Mouse (Mus musculus) intestine, embryonic 15.5 days (tissue): ENCODE measurements around the gene Relb. TPM values are rescaled to one million over a fixed set of nuclear protein-coding genes. Genes with fewer than 3 reads are reported as not detected.
A peak's percentile ranks its signal among the peaks of the same experiment; 100 is the strongest.
"Not testable (repeated sequence)": the region's sequence is repeated elsewhere in the genome, so short reads cannot be mapped to it uniquely, and the experiment has no call there.

Source experiments
- ATAC-seq: fragments of 200-750 bp; cut with Nextera tagmentation; 2 replicates; pipeline ENCODE4 v1.8.0; 2017; ENCODE audit warnings: moderate TSS enrichment, moderate library complexity
- H3K27ac ChIP-seq: fragments of 300-500 bp; sonication (generic); 2 replicates; pipeline ENCODE4 v1.5.1; 2015; ENCODE audit warnings: mild to moderate bottlenecking, inconsistent platforms
- H3K27me3 ChIP-seq: fragments of 300-500 bp; sonication (generic); replicated peaks from 2 replicates; pipeline ENCODE4 v1.6.1; 2015; ENCODE audit warnings: inconsistent platforms
- H3K36me3 ChIP-seq: fragments of 300-500 bp; sonication (generic); 2 replicates; pipeline ENCODE4 v1.6.1; 2015; ENCODE audit warnings: inconsistent platforms
- H3K4me1 ChIP-seq: fragments of 300-500 bp; sonication (generic); replicated peaks from 2 replicates; pipeline ENCODE4 v1.6.1; 2015; ENCODE audit warnings: inconsistent platforms
- H3K4me2 ChIP-seq: fragments of 300-500 bp; sonication (generic); replicated peaks from 2 replicates; pipeline ENCODE4 v1.6.1; 2015; ENCODE audit warnings: mild to moderate bottlenecking, inconsistent platforms
- H3K4me3 ChIP-seq: fragments of 300-500 bp; sonication (generic); replicated peaks from 2 replicates; pipeline ENCODE4 v1.5.1; 2015; ENCODE audit warnings: inconsistent platforms
- H3K9ac ChIP-seq: fragments of 300-500 bp; sonication (generic); 2 replicates; pipeline ENCODE4 v1.6.1; 2015; ENCODE audit warnings: inconsistent platforms
- H3K9me3 ChIP-seq: fragments of 300-500 bp; sonication (generic); 2 replicates; pipeline ENCODE4 v1.6.1; 2016; ENCODE audit warnings: inconsistent platforms
- WGBS: fragments of 180-500 bp; shearing (Covaris S2); methylation state at CpG from one replicate; pipeline ENCODE4 v1.1.7; 2015; 5-methylcytosine and 5-hydroxymethylcytosine counted together
- polyA plus RNA-seq: library from polyadenylated mRNA; unstranded; fragments of >200 nt; fragmentation: Nextera tagmentation; extraction: Ambion mirVana; gene quantifications from 2 replicates; pipeline ENCODE4 v1.2.1, GENCODE M21; 2015

The Relb gene
- polyA plus RNA-seq, 1 experiment from 2014 or later: 8.6 TPM

- Histone ChIP-seq H3K4me3 (peak overlapping the region; percentile 82), H3K27me3 (no peaks in the 10 kb centered on the region), H3K36me3 (peaks cover 3% of the 10 kb centered on the region; the same call in 1 of the 2 replicates), H3K4me2 (peak overlapping the region; percentile 92), H3K9ac (no peak overlapping the region), H3K9me3 (no peaks in the 10 kb centered on the region), H3K27ac (peak overlapping the region; percentile 86), H3K4me1 (peaks cover 7% of the 10 kb centered on the region; the same call in 1 of the 2 replicates)
- ATAC-seq: no peak
- 12% methylated on average over 17 of the region's 17 CpGs for WGBS
Observed at GRCm38 (mm10) chr7:19628192-19628535, 1.1 kb downstream of the Relb start.

- ATAC-seq: no peak
- peaks cover 3% of the 10 kb centered on the region; the same call in 1 of the 2 replicates for H3K36me3 ChIP-seq
- H3K4me1 ChIP-seq: peaks cover 10% of the 10 kb centered on the region; the same call in 1 of the 2 replicates
- H3K27me3 ChIP-seq: no peaks in the 10 kb centered on the region
- no peak overlapping the region for H3K9ac ChIP-seq
- H3K4me3 ChIP-seq: peak overlapping the region; percentile 82
- H3K27ac ChIP-seq: no peak overlapping the region
- 57% methylated on average over 3 of the region's 3 CpGs for WGBS
- H3K4me2 ChIP-seq: peak overlapping the region; percentile 92
- no peaks in the 10 kb centered on the region for H3K9me3 ChIP-seq
Observed at GRCm38 (mm10) chr7:19627721-19628120, 1.5 kb downstream of the Relb start.

- H3K4me1 ChIP-seq: peaks cover 14% of the 10 kb centered on the region; the same call in 1 of the 2 replicates
- ATAC-seq: peak; percentile 65
- no peak overlapping the region for H3K4me3 ChIP-seq
- H3K36me3 ChIP-seq: no peaks in the 10 kb centered on the region
- peak overlapping the region; percentile 9; the same call in 1 of the 2 replicates for H3K4me2 ChIP-seq
- no peaks in the 10 kb centered on the region for H3K27me3 ChIP-seq
- H3K9ac ChIP-seq: no peak overlapping the region
- whole genome bisulfite sequencing: 57% methylated on average over 2 of the region's 2 CpGs
- peak overlapping the region; percentile 71; the same call in 1 of the 2 replicates for H3K27ac ChIP-seq
- H3K9me3 ChIP-seq: no peaks in the 10 kb centered on the region
Observed at GRCm38 (mm10) chr7:19623433-19623832, 5.8 kb downstream of the Relb start.

GRCm38 (mm10) chr7:19622241-19622640, 7.0 kb downstream of the Relb start:
- 0 out of 2 replicates have a peak, but pooled peaks have one; percentile 5 for ATAC-seq
- Histone ChIP-seq H3K4me3 (no peak overlapping the region), H3K27ac (no peak overlapping the region), H3K9me3 (no peaks in the 10 kb centered on the region), H3K4me1 (peaks cover 14% of the 10 kb centered on the region; the same call in 1 of the 2 replicates), H3K36me3 (no peaks in the 10 kb centered on the region), H3K9ac (no peak overlapping the region), H3K4me2 (no peak overlapping the region), H3K27me3 (no peaks in the 10 kb centered on the region)
- 25% methylated on average over 6 of the region's 6 CpGs for whole genome bisulfite sequencing

GRCm38 (mm10) chr7:19620811-19621210, 8.4 kb downstream of the Relb start:
- no peak for ATAC-seq
- WGBS: 87% methylated on average over 7 of the region's 7 CpGs

GRCm38 (mm10) chr7:19619004-19619801, 10.0 kb downstream of the Relb start:
- peak overlapping the region; percentile 29 for H3K9ac ChIP-seq
- H3K4me1 ChIP-seq: peaks cover 14% of the 10 kb centered on the region; the same call in 1 of the 2 replicates
- H3K4me2 ChIP-seq: peak overlapping the region; percentile 57
- H3K36me3 ChIP-seq: no peaks in the 10 kb centered on the region
- no peaks in the 10 kb centered on the region for H3K27me3 ChIP-seq
- peak overlapping the region; percentile 22 for H3K4me3 ChIP-seq
- no peak overlapping the region for H3K27ac ChIP-seq
- no peaks in the 10 kb centered on the region for H3K9me3 ChIP-seq
- WGBS: 9% methylated on average over 35 of the region's 35 CpGs
- ATAC-seq: peak; percentile 42; the same call in 1 of the 2 replicates

More at GRCm38 (mm10) chr7:19620811-19621210, 8.4 kb downstream of the Relb start:
- no peaks in the 10 kb centered on the region for H3K27me3 ChIP-seq
- H3K9ac ChIP-seq: no peak overlapping the region
- no peak overlapping the region for H3K27ac ChIP-seq
- H3K4me1 ChIP-seq: peaks cover 14% of the 10 kb centered on the region; the same call in 1 of the 2 replicates
- no peaks in the 10 kb centered on the region for H3K9me3 ChIP-seq
- no peak overlapping the region for H3K4me2 ChIP-seq
- no peaks in the 10 kb centered on the region for H3K36me3 ChIP-seq
- no peak overlapping the region for H3K4me3 ChIP-seq

- peak; percentile 49 for ATAC-seq
- H3K9me3 ChIP-seq: no peaks in the 10 kb centered on the region
- 0 out of 2 replicates have a peak, but pooled peaks cover 4% of the 10 kb centered on the region for H3K4me1 ChIP-seq
- 76% methylated on average over 12 of the region's 12 CpGs for WGBS
- no peak overlapping the region for H3K4me3 ChIP-seq
- H3K36me3 ChIP-seq: 0 out of 2 replicates have a peak, but pooled peaks cover 5% of the 10 kb centered on the region
- H3K27ac ChIP-seq: no peak overlapping the region
- no peaks in the 10 kb centered on the region for H3K27me3 ChIP-seq
- no peak overlapping the region for H3K9ac ChIP-seq
- H3K4me2 ChIP-seq: no peak overlapping the region
Observed at GRCm38 (mm10) chr7:19615036-19615577, 14.1 kb downstream of the Relb start.

- ATAC-seq: no peak
- no peaks in the 10 kb centered on the region for H3K27me3 ChIP-seq
- 80% methylated on average over 5 of the region's 5 CpGs for WGBS
- H3K36me3 ChIP-seq: 0 out of 2 replicates have a peak, but pooled peaks cover 5% of the 10 kb centered on the region
- no peak overlapping the region for H3K27ac ChIP-seq
- no peaks in the 10 kb centered on the region for H3K9me3 ChIP-seq
- no peaks in the 10 kb centered on the region for H3K4me1 ChIP-seq
- no peak overlapping the region for H3K4me2 ChIP-seq
- H3K4me3 ChIP-seq: no peak overlapping the region
- H3K9ac ChIP-seq: no peak overlapping the region
Observed at GRCm38 (mm10) chr7:19610969-19611368, 18.3 kb downstream of the Relb start.

- H3K27me3 ChIP-seq: no peaks in the 10 kb centered on the region
- no peaks in the 10 kb centered on the region for H3K9me3 ChIP-seq
- H3K27ac ChIP-seq: no peak overlapping the region
- 0 out of 2 replicates have a peak, but pooled peaks cover 5% of the 10 kb centered on the region for H3K36me3 ChIP-seq
- 85% methylated on average over 12 of the region's 12 CpGs for WGBS
- peak; percentile 74 for ATAC-seq
- H3K9ac ChIP-seq: no peak overlapping the region
- no peak overlapping the region for H3K4me2 ChIP-seq
- no peak overlapping the region for H3K4me3 ChIP-seq
- H3K4me1 ChIP-seq: no peaks in the 10 kb centered on the region
Observed at GRCm38 (mm10) chr7:19609641-19610332, 19.5 kb downstream of the Relb start.

GRCm38 (mm10) chr7:19607291-19607690, 21.9 kb downstream of the Relb start:
- H3K9me3 ChIP-seq: no peaks in the 10 kb centered on the region
- peaks cover 14% of the 10 kb centered on the region for H3K4me1 ChIP-seq
- no peak overlapping the region for H3K9ac ChIP-seq
- H3K4me3 ChIP-seq: no peak overlapping the region
- 75% methylated on average over 5 of the region's 5 CpGs for WGBS
- ATAC-seq: no peak
- H3K36me3 ChIP-seq: 0 out of 2 replicates have a peak, but pooled peaks cover 5% of the 10 kb centered on the region
- H3K4me2 ChIP-seq: no peak overlapping the region
- no peaks in the 10 kb centered on the region for H3K27me3 ChIP-seq
- no peak overlapping the region for H3K27ac ChIP-seq

GRCm38 (mm10) chr7:19604606-19605214, 24.5 kb downstream of the Relb start:
- H3K4me2 ChIP-seq: peak overlapping the region; percentile 79
- not testable (repeated sequence) for H3K9ac ChIP-seq, H3K36me3 ChIP-seq, H3K27me3 ChIP-seq, H3K9me3 ChIP-seq, ATAC-seq, H3K27ac ChIP-seq
- 61% methylated on average over 10 of the region's 10 CpGs for WGBS
- peaks cover 26% of the 10 kb centered on the region for H3K4me1 ChIP-seq
- peak overlapping the region; percentile 99 for H3K4me3 ChIP-seq
